Mouse (Mus musculus) embryonic facial prominence, embryonic 13.5 days (tissue): ENCODE data around the gene Cnih3. TPM values are rescaled to one million over a fixed set of nuclear protein-coding genes. Genes with fewer than 3 reads are reported as not detected.

Source experiments
- ATAC-seq: fragments of 200-750 bp; cut with Nextera tagmentation; 2 replicates; pipeline ENCODE4 v1.8.0; 2017; ENCODE audit warnings: low read depth; ENCODE audit not compliant: insufficient number of reproducible peaks, insufficient read depth, low FRiP score, low TSS enrichment
- H3K27ac ChIP-seq: fragments of 300-500 bp; sonication (generic); 2 replicates; pipeline ENCODE4 v1.5.1; 2015; ENCODE audit warnings: moderate library complexity, mild to moderate bottlenecking, inconsistent platforms
- H3K27me3 ChIP-seq: fragments of 300-500 bp; sonication (generic); 2 replicates; pipeline ENCODE4 v1.6.1; 2015; ENCODE audit warnings: mild to moderate bottlenecking, inconsistent platforms
- H3K36me3 ChIP-seq: fragments of 300-500 bp; sonication (generic); 2 replicates; pipeline ENCODE4 v1.6.1; 2015; ENCODE audit warnings: mild to moderate bottlenecking, inconsistent platforms
- H3K4me1 ChIP-seq: fragments of 300-500 bp; sonication (generic); 2 replicates; pipeline ENCODE4 v1.6.1; 2015; ENCODE audit warnings: inconsistent platforms
- H3K4me2 ChIP-seq: fragments of 300-500 bp; sonication (generic); 2 replicates; pipeline ENCODE4 v1.6.1; 2015; ENCODE audit warnings: moderate library complexity, mild to moderate bottlenecking, inconsistent platforms
- H3K4me3 ChIP-seq: fragments of 300-500 bp; sonication (generic); 2 replicates; pipeline ENCODE4 v1.5.1; 2015; ENCODE audit warnings: mild to moderate bottlenecking, inconsistent platforms
- H3K9ac ChIP-seq: fragments of 300-500 bp; sonication (generic); 2 replicates; pipeline ENCODE4 v1.6.1; 2015; ENCODE audit warnings: mild to moderate bottlenecking, inconsistent platforms
- H3K9me3 ChIP-seq: fragments of 300-500 bp; sonication (generic); 2 replicates; pipeline ENCODE4 v1.6.1; 2016; ENCODE audit warnings: inconsistent platforms
- WGBS: fragments of 180-500 bp; shearing (Covaris S2); methylation state at CpG from one replicate; pipeline ENCODE4 v1.1.7; 2015; ENCODE audit warnings: mixed read lengths; 5-methylcytosine and 5-hydroxymethylcytosine counted together
- polyA plus RNA-seq: library from polyadenylated mRNA; unstranded; fragments of >200 nt; fragmentation: Nextera tagmentation; extraction: Ambion mirVana; gene quantifications from 2 replicates; pipeline ENCODE4 v1.2.1, GENCODE M21; 2015

Gene Cnih3
- polyA plus RNA-seq, 1 experiment from 2014 or later: 0.97 TPM

DNA sequence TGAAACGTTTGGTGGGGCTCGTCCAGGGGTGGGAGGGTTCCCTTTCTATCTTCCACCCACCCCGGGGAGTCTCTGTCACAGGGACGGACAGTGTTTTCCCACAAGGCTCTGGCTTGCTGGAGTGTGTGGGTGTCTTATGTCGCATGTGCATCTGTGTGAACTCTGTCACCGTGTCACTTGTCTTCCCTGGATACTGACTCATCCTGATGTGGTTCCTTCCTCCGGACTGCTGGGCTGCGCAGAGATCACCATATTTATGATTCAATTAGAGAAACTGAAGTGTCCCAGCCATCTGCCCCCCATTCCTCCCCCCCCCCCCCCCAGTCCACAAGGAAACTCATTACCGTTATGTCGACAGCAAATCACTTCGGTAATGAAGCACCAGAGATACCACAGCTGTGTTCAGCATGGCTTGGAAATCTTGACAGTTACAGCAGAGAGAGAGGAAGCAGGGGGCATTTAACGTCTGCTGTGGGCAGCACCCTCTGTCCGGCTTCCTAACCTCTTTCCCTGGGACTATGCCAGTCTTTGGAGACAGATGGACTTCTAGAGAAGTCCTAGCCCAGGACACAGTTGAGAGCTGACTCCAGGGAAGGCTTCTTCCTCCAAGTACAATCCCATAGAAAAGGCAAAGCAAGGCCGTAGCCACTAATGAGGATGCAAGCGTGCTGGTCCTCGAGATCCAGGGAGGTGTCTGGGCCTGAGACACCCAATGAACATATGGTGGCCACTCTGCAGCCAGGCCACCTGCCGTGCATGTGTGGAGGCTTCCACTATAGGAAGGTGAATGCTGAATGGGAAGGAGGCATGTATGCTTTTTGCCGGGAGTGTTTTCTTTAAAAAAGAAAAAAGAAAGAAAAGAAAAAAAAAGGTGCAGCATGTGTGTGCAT, 55.9 kb downstream of the Cnih3 start:
- WGBS: 77% methylated on average over 18 of the region's 18 CpGs
- Histone ChIP-seq H3K27me3 (no peaks in the 10 kb centered on the region), H3K4me3 (no peak overlapping the region), H3K9ac (no peak overlapping the region), H3K4me1 (no peaks in the 10 kb centered on the region), H3K9me3 (no peaks in the 10 kb centered on the region), H3K4me2 (no peak overlapping the region), H3K27ac (no peak overlapping the region), H3K36me3 (no peaks in the 10 kb centered on the region)
- ATAC-seq: no peak

DNA sequence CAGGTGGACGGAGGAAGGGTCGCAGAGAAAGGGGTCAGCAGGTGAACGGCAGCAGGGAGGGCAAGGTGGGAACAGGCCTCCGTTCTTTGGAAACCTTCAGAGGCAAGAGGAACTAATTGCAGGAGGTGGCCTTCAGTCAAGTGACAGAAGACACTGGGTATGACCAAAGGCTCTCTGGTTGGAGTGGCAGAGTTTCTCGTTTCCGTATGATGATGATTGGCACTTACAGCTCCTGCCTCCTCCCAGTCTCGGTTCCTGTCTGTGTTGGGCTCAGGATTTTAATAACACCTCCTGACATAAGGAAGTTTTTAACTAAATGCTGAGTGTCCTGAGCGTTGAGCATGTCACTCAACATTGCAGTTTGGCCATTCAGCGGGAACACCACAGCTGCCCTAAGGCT, 57.3 kb downstream of the Cnih3 start:
- H3K4me1 ChIP-seq: no peaks in the 10 kb centered on the region
- 71% methylated on average over 9 of the region's 9 CpGs for WGBS
- H3K27ac ChIP-seq: no peak overlapping the region
- no peak overlapping the region for H3K4me2 ChIP-seq
- H3K9ac ChIP-seq: no peak overlapping the region
- no peaks in the 10 kb centered on the region for H3K36me3 ChIP-seq
- no peaks in the 10 kb centered on the region for H3K9me3 ChIP-seq
- no peaks in the 10 kb centered on the region for H3K27me3 ChIP-seq
- no peak overlapping the region for H3K4me3 ChIP-seq
- no peak for ATAC-seq

- Histone ChIP-seq H3K9me3 (no peaks in the 10 kb centered on the region), H3K27me3 (no peaks in the 10 kb centered on the region), H3K36me3 (no peaks in the 10 kb centered on the region), H3K9ac (no peak overlapping the region), H3K27ac (no peak overlapping the region), H3K4me2 (no peak overlapping the region), H3K4me1 (no peaks in the 10 kb centered on the region), H3K4me3 (no peak overlapping the region)
- no peak for ATAC-seq
- 78% methylated on average over 8 of the region's 8 CpGs for WGBS
These were observed 58.3 kb downstream of the Cnih3 start for GRCm38 (mm10) chr1:181410647-181411254.

DNA sequence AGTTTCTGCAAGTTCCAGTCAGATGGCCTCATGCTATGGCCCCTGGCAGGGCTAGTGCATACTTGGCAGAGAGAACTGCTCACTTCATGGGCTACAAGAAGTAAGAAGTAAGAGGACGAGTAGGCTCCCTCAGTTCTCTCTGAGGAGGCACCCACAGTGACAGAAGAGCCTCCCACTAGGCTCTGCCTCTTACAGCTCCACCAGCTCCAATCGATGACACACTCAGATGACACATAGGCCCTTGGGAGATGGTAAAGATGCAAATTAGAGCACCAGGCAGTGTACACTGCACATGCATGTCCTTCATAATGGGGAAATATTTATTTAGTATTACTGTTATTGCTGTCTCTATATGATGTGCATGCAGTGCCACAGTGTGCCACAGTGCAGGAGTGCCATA, 62.6 kb downstream of the Cnih3 start:
- ATAC-seq: no peak
- Histone ChIP-seq H3K4me2 (no peak overlapping the region), H3K4me3 (no peak overlapping the region), H3K9me3 (no peaks in the 10 kb centered on the region), H3K36me3 (no peaks in the 10 kb centered on the region), H3K27me3 (no peaks in the 10 kb centered on the region), H3K27ac (no peak overlapping the region), H3K9ac (no peak overlapping the region), H3K4me1 (peaks cover 15% of the 10 kb centered on the region; the same call in 1 of the 2 replicates)
- WGBS: 73% methylated on average over 2 of the region's 2 CpGs

DNA sequence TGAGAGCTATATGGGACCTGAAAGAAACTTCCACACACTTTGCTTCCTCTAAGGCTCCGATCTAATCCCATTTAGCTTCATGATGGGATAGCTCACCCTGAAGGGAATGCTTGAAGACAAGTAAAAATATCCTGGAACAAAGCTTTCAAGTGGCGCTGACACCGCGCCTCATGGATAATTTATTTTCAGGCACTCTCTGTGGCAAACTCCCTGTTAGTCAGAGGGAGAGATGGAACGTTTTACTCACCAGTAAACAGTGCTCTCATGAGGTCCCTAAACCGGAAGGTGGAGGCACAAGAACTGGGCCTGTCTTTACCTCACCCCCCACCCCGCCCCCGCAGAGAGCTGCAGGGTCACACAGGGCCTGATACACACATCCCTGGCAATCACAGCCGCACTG, 64.4 kb downstream of the Cnih3 start:
- H3K9me3 ChIP-seq: no peaks in the 10 kb centered on the region
- 81% methylated on average over 9 of the region's 9 CpGs for WGBS

GRCm38 (mm10) chr1:181417937-181418523, 65.6 kb downstream of the Cnih3 start:
- Histone ChIP-seq H3K9me3 (no peaks in the 10 kb centered on the region), H3K27ac (no peak overlapping the region), H3K4me2 (no peak overlapping the region), H3K9ac (no peak overlapping the region), H3K4me1 (peaks cover 22% of the 10 kb centered on the region), H3K36me3 (no peaks in the 10 kb centered on the region), H3K27me3 (no peaks in the 10 kb centered on the region), H3K4me3 (no peak overlapping the region)
- no peak for ATAC-seq
- WGBS: 82% methylated on average over 6 of the region's 6 CpGs

More for the DNA sequence above, 64.4 kb downstream of the Cnih3 start:
- Histone ChIP-seq H3K4me3 (no peak overlapping the region), H3K4me1 (peaks cover 20% of the 10 kb centered on the region), H3K36me3 (no peaks in the 10 kb centered on the region), H3K4me2 (no peak overlapping the region), H3K27me3 (no peaks in the 10 kb centered on the region), H3K9ac (no peak overlapping the region), H3K27ac (no peak overlapping the region)
- no peak for ATAC-seq

- H3K4me2 ChIP-seq: no peak overlapping the region
- no peak for ATAC-seq
- no peak overlapping the region for H3K4me3 ChIP-seq
- H3K27ac ChIP-seq: no peak overlapping the region
- H3K9ac ChIP-seq: no peak overlapping the region
- WGBS: 41% methylated on average over 11 of the region's 11 CpGs
- no peaks in the 10 kb centered on the region for H3K36me3 ChIP-seq
- H3K27me3 ChIP-seq: no peaks in the 10 kb centered on the region
- peaks cover 22% of the 10 kb centered on the region for H3K4me1 ChIP-seq
- H3K9me3 ChIP-seq: no peaks in the 10 kb centered on the region
These were observed 67.7 kb downstream of the Cnih3 start for GRCm38 (mm10) chr1:181420080-181420536.

DNA sequence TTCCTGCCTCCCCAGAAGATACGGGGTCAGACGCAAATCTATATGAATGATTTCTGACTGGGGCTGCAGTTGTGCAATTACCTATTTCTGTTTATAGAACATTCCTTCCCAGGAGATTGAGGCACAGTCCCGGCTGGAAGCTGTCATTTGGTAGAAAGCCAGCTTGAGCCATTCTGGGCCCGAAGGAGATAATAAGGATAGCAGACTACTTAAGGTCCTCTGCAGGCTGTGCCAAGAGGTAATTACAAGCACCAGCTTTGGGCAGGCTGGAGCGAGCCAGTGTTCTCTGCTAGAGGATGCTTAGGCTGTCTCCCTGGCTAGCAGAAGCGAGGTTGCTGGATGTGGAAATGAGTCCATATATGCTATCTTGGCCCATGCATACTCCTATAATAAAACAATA, 70.4 kb downstream of the Cnih3 start:
- WGBS: 69% methylated on average over 6 of the region's 6 CpGs
- H3K27ac ChIP-seq: no peak overlapping the region
- H3K4me3 ChIP-seq: no peak overlapping the region
- H3K9ac ChIP-seq: no peak overlapping the region
- no peaks in the 10 kb centered on the region for H3K9me3 ChIP-seq
- no peaks in the 10 kb centered on the region for H3K36me3 ChIP-seq
- no peak overlapping the region for H3K4me2 ChIP-seq
- ATAC-seq: no peak
- H3K4me1 ChIP-seq: peaks cover 21% of the 10 kb centered on the region
- no peaks in the 10 kb centered on the region; the same call in 1 of the 2 replicates for H3K27me3 ChIP-seq

- Histone ChIP-seq H3K27me3 (no peaks in the 10 kb centered on the region; the same call in 1 of the 2 replicates), H3K36me3 (no peaks in the 10 kb centered on the region), H3K4me2 (no peak overlapping the region), H3K4me3 (no peak overlapping the region), H3K9me3 (no peaks in the 10 kb centered on the region), H3K27ac (no peak overlapping the region), H3K4me1 (peaks cover 7% of the 10 kb centered on the region), H3K9ac (no peak overlapping the region)
- 86% methylated on average over 3 of the region's 3 CpGs for WGBS
- ATAC-seq: no peak
These were observed 72.5 kb downstream of the Cnih3 start for GRCm38 (mm10) chr1:181424922-181425321.

- WGBS: 71% methylated on average over 3 of the region's 3 CpGs
- Histone ChIP-seq H3K9ac (no peak overlapping the region), H3K36me3 (no peaks in the 10 kb centered on the region), H3K4me2 (no peak overlapping the region), H3K27ac (no peak overlapping the region), H3K4me3 (no peak overlapping the region), H3K9me3 (no peaks in the 10 kb centered on the region), H3K4me1 (peaks cover 3% of the 10 kb centered on the region; the same call in 1 of the 2 replicates), H3K27me3 (no peaks in the 10 kb centered on the region; the same call in 1 of the 2 replicates)
- ATAC-seq: no peak
These were observed 73.0 kb downstream of the Cnih3 start for GRCm38 (mm10) chr1:181425388-181425787.

- ATAC-seq: no peak
These were observed 74.0 kb downstream of the Cnih3 start for GRCm38 (mm10) chr1:181426406-181426805.

More at GRCm38 (mm10) chr1:181426406-181426805, 74.0 kb downstream of the Cnih3 start:
- no peaks in the 10 kb centered on the region for H3K36me3 ChIP-seq
- H3K27ac ChIP-seq: no peak overlapping the region
- WGBS: 78% methylated on average over 5 of the region's 5 CpGs
- no peaks in the 10 kb centered on the region; the same call in 1 of the 2 replicates for H3K27me3 ChIP-seq
- H3K9me3 ChIP-seq: no peaks in the 10 kb centered on the region
- H3K4me2 ChIP-seq: no peak overlapping the region
- H3K4me1 ChIP-seq: 0 out of 2 replicates have a peak, but pooled peaks cover 3% of the 10 kb centered on the region
- no peak overlapping the region for H3K9ac ChIP-seq
- H3K4me3 ChIP-seq: no peak overlapping the region
